Mouse (Mus musculus) c-Kit-negative CD71-positive TER-119-positive erythroid progenitor cells, embryonic 14.5 days (primary cell): ENCODE measurements around the gene Zfp292.
A peak's percentile ranks its signal among the peaks of the same experiment; 100 is the strongest.

Experiments used
- DNase-seq: peaks from one replicate; pipeline ENCODE4 v3.0.0-alpha.2; 2013; ENCODE audit warnings: low read depth, low spot score

The Zfp292 gene

DNA sequence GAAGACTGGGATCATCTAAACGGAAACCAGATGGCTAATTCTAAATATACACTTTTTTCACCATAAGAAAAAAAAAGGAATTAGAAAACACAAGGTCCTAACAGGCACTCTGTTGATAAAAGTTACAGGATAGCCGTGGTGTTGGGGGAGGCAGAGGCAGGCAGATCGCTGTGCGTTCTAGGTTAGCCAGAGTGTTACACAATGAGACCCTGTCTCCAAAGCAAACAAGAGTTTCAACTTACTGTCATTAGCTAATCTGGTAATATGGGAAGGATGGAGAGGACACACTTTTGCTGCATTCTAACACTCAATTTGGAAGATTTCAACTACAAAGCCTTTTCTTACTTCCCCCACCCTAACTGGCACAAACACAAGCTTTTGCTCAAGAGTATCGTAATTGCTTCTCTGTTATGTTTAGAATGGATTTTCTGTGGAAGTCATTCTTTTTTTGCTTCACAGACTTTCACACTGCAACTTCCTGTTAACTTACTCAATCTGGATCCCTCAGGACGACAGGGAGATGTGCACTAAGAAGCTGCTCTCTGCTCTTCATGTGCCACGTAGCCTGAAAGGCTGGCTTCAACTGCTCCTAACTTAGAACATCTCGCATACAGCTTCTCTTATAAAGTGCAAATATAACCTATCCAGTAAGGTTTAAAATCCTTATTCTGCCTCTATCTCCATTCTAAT is 85.3 kb downstream of the Zfp292 start:
- DNase-seq: no peak

GRCm38 (mm10) chr4:34796294-34796693 is 86.5 kb downstream of the Zfp292 start:
- no peak for DNase-seq

- no peak for DNase-seq
These were observed 96.3 kb downstream of the Zfp292 start for GRCm38 (mm10) chr4:34786476-34786875.

GRCm38 (mm10) chr4:34785646-34786045 is 97.1 kb downstream of the Zfp292 start:
- no peak for DNase-seq

- DNase-seq: no peak
These were observed 97.9 kb downstream of the Zfp292 start for GRCm38 (mm10) chr4:34784865-34785264.

GRCm38 (mm10) chr4:34782730-34783129 is 100.0 kb downstream of the Zfp292 start:
- no peak for DNase-seq

GRCm38 (mm10) chr4:34777677-34778527 is 104.9 kb downstream of the Zfp292 start, which contains the start of gene Smim8:
Gene Smim8 (minus strand): TSS chr4:34778423.
- peak; percentile 80 for DNase-seq

- DNase-seq: no peak
These were observed 110.9 kb downstream of the Zfp292 start for GRCm38 (mm10) chr4:34771652-34772371.

DNA sequence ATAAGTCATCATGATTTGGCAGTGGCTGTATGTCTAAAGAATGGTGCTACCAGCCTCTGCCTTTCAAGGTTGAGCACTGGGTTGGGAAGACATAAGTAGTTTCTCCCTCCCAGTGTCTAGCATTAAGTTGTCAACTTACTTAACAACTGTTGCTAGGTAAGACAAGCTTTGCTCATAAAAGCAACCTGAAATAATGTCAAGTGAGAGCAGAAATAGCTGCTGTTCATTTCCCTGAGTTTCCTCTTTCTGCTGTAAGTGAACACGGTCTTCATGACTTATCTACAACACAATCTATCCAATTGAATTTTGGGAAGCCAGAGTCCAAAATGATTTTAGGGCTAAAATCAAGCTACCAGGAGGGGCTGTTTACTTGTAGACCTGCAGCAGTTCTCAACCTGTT is 126.6 kb downstream of the Zfp292 start, which contains the start of gene Gm136:
TSS of gene Gm136 (minus strand) at position 101 of the 400 bp plus-strand sequence.
- DNase-seq: no peak
